Mouse (Mus musculus) stomach, postnatal 0 days (tissue): ENCODE data around the gene Garnl3. TPM values are rescaled to one million over a fixed set of nuclear protein-coding genes. Genes with fewer than 3 reads are reported as not detected.

Source experiments
- ATAC-seq: fragments of 200-750 bp; cut with Nextera tagmentation; 2 replicates; pipeline ENCODE4 v1.8.0; 2017; ENCODE audit not compliant: low FRiP score, low TSS enrichment
- DNase-seq: peaks from one replicate; pipeline ENCODE4 v3.0.0-alpha.2; 2016; ENCODE audit warnings: low spot score
- H3K27ac ChIP-seq: fragments of 300-500 bp; sonication (generic); replicated peaks from 2 replicates; pipeline ENCODE4 v1.5.1; 2014; ENCODE audit warnings: mild to moderate bottlenecking, control low read depth
- H3K27me3 ChIP-seq: fragments of 300-500 bp; sonication (generic); 2 replicates; pipeline ENCODE4 v1.6.1; 2014; ENCODE audit warnings: low read length; ENCODE audit not compliant: control insufficient read depth, insufficient read depth
- H3K36me3 ChIP-seq: fragments of 300-500 bp; sonication (generic); 2 replicates; pipeline ENCODE4 v1.6.1; 2014; ENCODE audit warnings: low read length, mixed read lengths; ENCODE audit not compliant: control insufficient read depth, insufficient read depth
- H3K4me1 ChIP-seq: fragments of 300-500 bp; sonication (generic); replicated peaks from 2 replicates; pipeline ENCODE4 v1.6.1; 2014; ENCODE audit warnings: antibody characterized with exemption; ENCODE audit not compliant: control insufficient read depth, insufficient read depth
- H3K4me2 ChIP-seq: fragments of 300-500 bp; sonication (generic); replicated peaks from 2 replicates; pipeline ENCODE4 v1.6.1; 2014; ENCODE audit warnings: low read depth, mild to moderate bottlenecking, control low read depth, moderate library complexity
- H3K4me3 ChIP-seq: fragments of 300-500 bp; sonication (generic); 2 replicates; pipeline ENCODE4 v1.5.1; 2014; ENCODE audit warnings: low read depth, low read length, control low read depth
- H3K9ac ChIP-seq: fragments of 300-500 bp; sonication (generic); 2 replicates; pipeline ENCODE4 v1.6.1; 2014; ENCODE audit warnings: mild to moderate bottlenecking, low read length, control low read depth, mixed read lengths
- H3K9me3 ChIP-seq: fragments of 300-500 bp; sonication (generic); 2 replicates; pipeline ENCODE4 v1.6.1; 2016; ENCODE audit warnings: low read length; ENCODE audit not compliant: control insufficient read depth
- CTCF ChIP-seq: IDR thresholded peaks from 2 replicates; pipeline ENCODE4 v1.5.1; 2016; ENCODE audit warnings: antibody characterized with exemption, low read depth, mild to moderate bottlenecking, moderate library complexity
- EP300 ChIP-seq: optimal IDR thresholded peaks from 2 replicates; pipeline ENCODE3; 2016; ENCODE audit warnings: antibody characterized with exemption
- WGBS: fragments of 180-500 bp; shearing (Covaris S2); extraction: QIAGEN DNeasy Blood & Tissue Kit; methylation state at CpG from one replicate; pipeline ENCODE4 v1.1.7; 2014; 5-methylcytosine and 5-hydroxymethylcytosine counted together
- polyA plus RNA-seq: library from polyadenylated mRNA; unstranded; fragments of >200 nt; fragmentation: Nextera tagmentation; extraction: Ambion mirVana; gene quantifications from 2 replicates; pipeline ENCODE4 v1.2.1, GENCODE M21; 2015

Gene Garnl3
- polyA plus RNA-seq, 1 experiment from 2014 or later: 5.6 TPM

DNA sequence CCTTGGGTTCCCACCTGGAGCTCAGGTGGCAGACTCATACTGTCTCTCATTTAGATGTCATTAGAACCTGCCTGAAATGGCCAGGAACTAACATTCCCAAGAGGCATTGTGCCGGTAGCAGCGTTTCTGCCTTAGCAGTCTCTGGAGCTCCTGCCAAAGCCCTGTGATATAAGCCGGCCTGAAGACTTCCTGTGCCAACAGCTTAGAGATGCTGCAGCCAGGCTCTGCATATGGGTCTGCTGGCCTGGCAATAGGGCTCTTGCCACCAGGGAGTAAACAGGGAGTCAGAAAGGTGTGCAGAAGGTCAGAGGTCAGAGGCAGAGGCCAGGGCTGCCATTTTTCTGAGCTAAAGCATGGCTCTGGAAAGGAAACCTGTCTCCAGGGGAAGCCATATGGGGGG is 33.2 kb upstream of the Garnl3 start:
- DNase-seq (no peak), ATAC-seq (no peak)
- no peak overlapping the region for H3K9ac ChIP-seq
- no peak overlapping the region for H3K4me2 ChIP-seq
- H3K27ac ChIP-seq: no peak overlapping the region
- TF ChIP-seq CTCF (no peak), EP300 (no peak)
- no peaks in the 10 kb centered on the region for H3K27me3 ChIP-seq
- WGBS: 34% methylated on average over 3 of the region's 3 CpGs
- H3K4me3 ChIP-seq: no peak overlapping the region
- H3K9me3 ChIP-seq: no peaks in the 10 kb centered on the region
- no peaks in the 10 kb centered on the region for H3K36me3 ChIP-seq
- peaks cover 4% of the 10 kb centered on the region; the same call in 1 of the 2 replicates for H3K4me1 ChIP-seq

DNA sequence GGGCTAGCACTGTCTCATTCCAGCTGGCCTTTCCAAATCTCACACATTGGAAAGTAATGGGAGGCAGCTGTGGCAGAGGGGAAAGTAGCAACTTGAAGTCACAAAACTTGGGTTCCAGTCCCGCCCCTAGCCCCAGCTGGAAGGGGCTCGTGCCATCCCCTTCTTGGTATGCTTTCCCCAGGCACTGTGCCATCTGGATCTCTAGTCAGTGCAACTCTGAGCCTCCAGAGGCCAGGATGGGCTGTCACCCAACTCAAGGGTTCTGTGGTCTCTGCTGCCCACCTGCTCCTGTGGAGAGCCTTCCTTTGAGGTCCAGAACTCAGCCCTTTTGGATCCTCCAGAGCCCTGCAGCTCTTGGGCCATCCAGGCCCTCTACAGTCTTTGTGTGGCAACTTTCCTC is 30.7 kb upstream of the Garnl3 start:
- Histone ChIP-seq H3K9me3 (no peaks in the 10 kb centered on the region), H3K27ac (no peak overlapping the region), H3K4me3 (no peak overlapping the region), H3K36me3 (no peaks in the 10 kb centered on the region), H3K9ac (no peak overlapping the region), H3K4me1 (peaks cover 4% of the 10 kb centered on the region; the same call in 1 of the 2 replicates), H3K27me3 (no peaks in the 10 kb centered on the region), H3K4me2 (no peak overlapping the region)
- DNase-seq (no peak), ATAC-seq (no peak)
- WGBS: 77% methylated on average over 2 of the region's 2 CpGs
- TF ChIP-seq CTCF (no peak), EP300 (no peak)

DNA sequence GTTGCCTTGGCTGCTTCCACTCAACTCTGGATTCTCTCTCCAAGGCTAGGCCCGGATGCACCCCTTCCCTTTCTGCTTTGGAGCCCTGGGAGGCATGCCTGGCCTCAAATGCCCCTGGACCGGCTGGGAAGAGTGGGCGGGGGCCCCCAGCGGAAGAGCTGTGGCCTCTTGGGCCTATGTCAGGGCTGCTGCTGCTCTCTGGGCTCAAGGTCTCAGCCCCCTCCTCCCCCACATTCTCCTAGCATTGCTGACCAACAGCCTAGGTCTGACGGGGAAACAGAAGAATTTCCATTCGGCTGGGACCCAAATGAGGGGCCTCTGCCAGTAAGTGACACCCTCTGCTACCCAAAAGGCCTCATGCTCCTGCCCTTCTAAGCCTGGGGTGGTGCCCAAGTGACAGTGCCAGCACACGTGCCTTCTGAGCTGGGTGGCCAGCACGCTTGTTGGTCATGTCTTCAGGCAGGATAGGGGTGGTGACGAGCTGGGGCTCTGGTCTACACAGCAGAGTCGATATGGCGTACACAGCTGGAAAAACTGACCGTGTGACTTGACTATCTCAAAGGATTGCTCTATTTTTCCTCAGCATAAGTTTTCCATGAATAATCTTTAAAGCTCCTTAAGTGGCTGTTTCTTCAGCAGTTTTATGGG is 29.0 kb upstream of the Garnl3 start:
- no peak for DNase-seq
- Histone ChIP-seq H3K9me3 (no peaks in the 10 kb centered on the region), H3K4me2 (no peak overlapping the region), H3K4me1 (peaks cover 4% of the 10 kb centered on the region; the same call in 1 of the 2 replicates), H3K27ac (peak overlapping the region; percentile 35; the same call in 1 of the 2 replicates), H3K9ac (no peak overlapping the region), H3K27me3 (no peaks in the 10 kb centered on the region), H3K36me3 (no peaks in the 10 kb centered on the region), H3K4me3 (no peak overlapping the region)
- TF ChIP-seq EP300 (no peak), CTCF (no peak)
- ATAC-seq: peak; percentile 31; the same call in 1 of the 2 replicates
- 66% methylated on average over 12 of the region's 12 CpGs for WGBS

DNA sequence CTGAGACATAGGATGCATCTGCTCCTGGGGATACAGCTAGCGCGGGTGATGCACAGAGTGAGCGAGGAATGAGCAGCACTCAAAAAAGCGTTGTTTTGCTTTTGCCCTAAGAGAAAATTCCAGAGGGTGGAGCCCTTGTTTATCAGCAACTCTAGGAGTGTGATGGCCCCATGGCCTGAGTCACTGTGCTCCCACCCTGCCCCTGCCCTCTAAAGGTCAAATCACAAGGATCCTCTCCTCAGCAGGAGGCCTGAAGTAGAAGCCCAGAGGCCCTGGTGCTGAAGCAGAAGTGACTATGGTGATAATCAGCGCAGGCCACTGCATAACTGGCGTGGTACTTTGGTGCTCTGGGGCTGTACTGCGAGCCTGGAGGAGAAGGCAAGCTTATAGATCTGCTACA is 28.1 kb upstream of the Garnl3 start:
- no peak overlapping the region for H3K4me3 ChIP-seq
- H3K4me1 ChIP-seq: no peaks in the 10 kb centered on the region
- DNase-seq (no peak), ATAC-seq (no peak)
- H3K36me3 ChIP-seq: no peaks in the 10 kb centered on the region
- peak; percentile 8; the same call in 1 of the 2 replicates for TF ChIP-seq CTCF
- no peak for TF ChIP-seq EP300
- no peak overlapping the region for H3K9ac ChIP-seq
- no peak overlapping the region for H3K4me2 ChIP-seq
- 86% methylated on average over 7 of the region's 7 CpGs for WGBS
- H3K27ac ChIP-seq: no peak overlapping the region
- H3K9me3 ChIP-seq: no peaks in the 10 kb centered on the region
- no peaks in the 10 kb centered on the region for H3K27me3 ChIP-seq

DNA sequence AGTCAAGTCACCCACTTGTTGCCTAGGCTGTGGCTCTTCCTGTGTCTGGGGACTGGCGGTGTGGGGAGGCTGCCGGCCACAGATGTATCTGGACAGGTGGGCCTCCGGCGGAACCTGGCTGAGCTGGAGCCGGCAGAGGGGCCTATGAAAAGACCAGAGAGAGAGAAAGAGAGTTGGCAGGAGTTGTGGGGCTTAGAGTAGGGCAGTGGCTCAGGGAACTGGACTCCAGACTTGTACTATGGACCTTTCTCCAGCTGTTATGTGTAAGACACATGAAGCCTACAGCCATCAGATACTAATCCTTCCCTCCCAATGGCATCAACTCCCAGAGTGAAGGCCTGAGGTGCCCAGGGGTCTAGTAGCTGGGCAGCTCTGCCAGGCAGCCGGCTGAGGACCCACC is 27.4 kb upstream of the Garnl3 start:
- DNase-seq: no peak
- Histone ChIP-seq H3K4me1 (no peaks in the 10 kb centered on the region), H3K27ac (no peak overlapping the region), H3K27me3 (no peaks in the 10 kb centered on the region), H3K4me3 (no peak overlapping the region), H3K9ac (no peak overlapping the region), H3K9me3 (no peaks in the 10 kb centered on the region), H3K36me3 (no peaks in the 10 kb centered on the region), H3K4me2 (no peak overlapping the region)
- no peak for ATAC-seq
- WGBS: 81% methylated on average over 6 of the region's 6 CpGs
- TF ChIP-seq EP300 (no peak), CTCF (no peak)

DNA sequence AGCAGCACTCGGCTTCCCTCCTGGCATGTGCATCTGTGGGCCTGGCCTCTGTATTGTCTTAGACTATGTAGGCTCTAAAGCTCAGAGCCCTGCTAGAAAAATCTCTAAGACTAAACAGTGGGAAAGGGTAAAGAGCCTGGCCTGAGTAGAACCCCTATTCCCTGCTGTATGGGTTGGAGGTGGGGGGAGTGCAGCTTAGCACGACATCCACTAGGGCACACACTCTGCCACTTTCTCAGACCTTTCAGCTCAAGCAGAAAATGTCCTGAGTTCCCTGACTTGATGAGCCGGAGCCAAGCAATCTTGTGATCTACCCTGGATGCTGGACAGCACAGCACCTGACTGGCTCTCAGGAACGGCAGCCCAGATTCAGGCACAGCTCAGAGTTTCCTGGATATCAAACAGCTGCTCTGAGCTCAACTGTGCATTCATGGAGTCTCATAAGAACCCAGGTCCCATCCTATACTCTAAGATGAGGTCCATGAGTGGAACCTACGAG is 24.9 kb upstream of the Garnl3 start:
- Histone ChIP-seq H3K27ac (no peak overlapping the region), H3K9ac (no peak overlapping the region), H3K4me2 (no peak overlapping the region), H3K9me3 (no peaks in the 10 kb centered on the region), H3K4me1 (no peaks in the 10 kb centered on the region), H3K36me3 (no peaks in the 10 kb centered on the region), H3K27me3 (no peaks in the 10 kb centered on the region), H3K4me3 (no peak overlapping the region)
- WGBS: 66% methylated on average over 5 of the region's 5 CpGs
- DNase-seq: no peak
- no peak for ATAC-seq
- TF ChIP-seq CTCF (no peak), EP300 (no peak)
